Mouse (Mus musculus) cerebellum, adult 8-10 months (tissue): ENCODE data around the gene Nacc1.

Experiments used
- DNase-seq: peaks from one replicate; pipeline ENCODE4 v3.0.0; 2022

Nacc1 gene

GRCm38 (mm10) chr8:84661961-84662571 is 25.6 kb downstream of the Nacc1 start:
- peak; percentile 59 for DNase-seq

- DNase-seq = peak; percentile 62
These were observed 26.2 kb downstream of the Nacc1 start for GRCm38 (mm10) chr8:84661458-84661871.

GRCm38 (mm10) chr8:84660819-84661457 is 26.7 kb downstream of the Nacc1 start:
- DNase-seq = no peak

GRCm38 (mm10) chr8:84659936-84660818 is 27.5 kb downstream of the Nacc1 start:
- DNase-seq = no peak

GRCm38 (mm10) chr8:84658951-84659350 is 28.7 kb downstream of the Nacc1 start:
- no peak for DNase-seq

GRCm38 (mm10) chr8:84657680-84658079 is 30.0 kb downstream of the Nacc1 start:
- no peak for DNase-seq

GRCm38 (mm10) chr8:84657203-84657602 is 30.5 kb downstream of the Nacc1 start:
- no peak for DNase-seq

- DNase-seq = no peak
These were observed 31.0 kb downstream of the Nacc1 start for GRCm38 (mm10) chr8:84656641-84657126.

GRCm38 (mm10) chr8:84656191-84656525 is 31.5 kb downstream of the Nacc1 start:
- no peak for DNase-seq

GRCm38 (mm10) chr8:84655336-84656190 is 32.1 kb downstream of the Nacc1 start:
- no peak for DNase-seq

- no peak for DNase-seq
These were observed 33.1 kb downstream of the Nacc1 start for GRCm38 (mm10) chr8:84654597-84654996.

GRCm38 (mm10) chr8:84653092-84653631 is 34.5 kb downstream of the Nacc1 start:
- DNase-seq = no peak

GRCm38 (mm10) chr8:84650213-84650612 is 37.4 kb downstream of the Nacc1 start:
- DNase-seq = no peak

- DNase-seq = no peak
These were observed 40.2 kb downstream of the Nacc1 start for GRCm38 (mm10) chr8:84647461-84647901.

- DNase-seq = no peak
These were observed 40.9 kb downstream of the Nacc1 start for GRCm38 (mm10) chr8:84646800-84647199.

GRCm38 (mm10) chr8:84643019-84643418 is 44.6 kb downstream of the Nacc1 start:
- DNase-seq = no peak

GRCm38 (mm10) chr8:84641578-84642361 is 45.9 kb downstream of the Nacc1 start:
- no peak for DNase-seq

- DNase-seq = no peak
These were observed 46.9 kb downstream of the Nacc1 start for GRCm38 (mm10) chr8:84640617-84641294.

GRCm38 (mm10) chr8:84640010-84640588 is 47.6 kb downstream of the Nacc1 start:
- DNase-seq = no peak
